Mouse (Mus musculus): Measurements from ENCODE around the gene Mif4gd. TPM values are rescaled to one million over a fixed set of nuclear protein-coding genes. Genes with fewer than 3 reads are reported as not detected.

Mif4gd gene
- total RNA-seq, 1 experiment from 2014 or later: 37.5 TPM

DNA sequence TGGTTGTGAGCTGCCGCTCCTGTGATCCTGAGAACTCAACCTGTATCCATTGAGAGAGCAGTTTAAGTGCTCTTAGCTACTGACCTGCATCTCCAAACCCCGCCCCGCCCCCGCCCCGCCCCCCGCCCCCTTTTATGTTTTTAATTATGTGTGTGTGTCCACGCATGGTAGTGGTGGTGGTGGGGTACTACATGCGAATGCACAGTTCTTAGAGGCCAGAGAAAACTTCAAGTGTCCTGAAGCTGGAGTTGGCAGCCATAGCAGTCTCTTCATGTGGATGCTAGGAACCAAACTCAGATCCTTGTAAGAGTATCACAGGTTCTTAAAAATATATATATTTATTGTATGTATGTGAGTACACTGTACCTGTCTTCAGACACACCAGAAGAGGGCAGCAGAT is 22.7 kb upstream of the Mif4gd start:
- ATAC-seq (replicated peaks; ENCODE audit: insufficient number of reproducible peaks, low FRiP score, low TSS enrichment, poor library complexity, severe bottlenecking): no peak

DNA sequence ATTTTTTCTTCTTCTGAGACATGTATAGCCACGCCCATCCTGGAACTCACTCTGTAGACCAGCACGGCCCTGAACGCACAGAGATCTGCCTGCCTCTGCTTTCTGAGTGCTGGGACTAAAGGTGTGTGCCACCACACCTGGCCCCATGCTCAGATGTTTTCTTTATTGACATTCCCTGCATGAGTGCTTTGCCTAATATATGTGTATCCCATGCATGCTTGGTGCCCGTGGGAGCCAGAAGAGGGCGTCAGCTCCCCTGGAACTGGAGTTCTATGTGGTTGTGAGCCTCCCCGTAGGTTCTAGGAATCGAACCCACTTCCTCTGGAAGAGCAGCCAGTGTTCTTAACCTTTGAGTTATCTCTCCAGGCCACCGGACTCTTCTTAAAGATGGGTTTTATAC is 22.3 kb upstream of the Mif4gd start:
- ATAC-seq (replicated peaks; ENCODE audit: insufficient number of reproducible peaks, low FRiP score, low TSS enrichment, poor library complexity, severe bottlenecking): no peak

DNA sequence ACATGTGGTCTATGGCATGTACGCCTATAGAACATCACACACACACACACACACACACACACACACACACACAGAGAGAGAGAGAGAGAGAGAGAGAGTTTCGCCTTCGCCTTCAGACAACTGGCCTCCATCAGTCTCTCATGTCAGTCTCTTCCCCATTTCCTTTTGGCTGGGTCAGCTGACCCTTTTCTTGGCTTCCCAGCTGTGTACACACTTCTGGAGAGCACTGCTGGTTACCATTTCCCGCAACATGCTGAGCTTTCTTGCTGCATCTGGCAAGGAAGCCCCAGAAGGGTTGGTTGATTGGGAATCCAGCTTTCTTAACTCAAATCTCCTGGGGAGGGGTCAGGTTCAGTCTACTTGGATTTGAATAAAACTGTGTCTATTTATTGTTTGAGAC is 21.3 kb upstream of the Mif4gd start:
- no peak for ATAC-seq (replicated peaks; ENCODE audit: insufficient number of reproducible peaks, low FRiP score, low TSS enrichment, poor library complexity, severe bottlenecking)

DNA sequence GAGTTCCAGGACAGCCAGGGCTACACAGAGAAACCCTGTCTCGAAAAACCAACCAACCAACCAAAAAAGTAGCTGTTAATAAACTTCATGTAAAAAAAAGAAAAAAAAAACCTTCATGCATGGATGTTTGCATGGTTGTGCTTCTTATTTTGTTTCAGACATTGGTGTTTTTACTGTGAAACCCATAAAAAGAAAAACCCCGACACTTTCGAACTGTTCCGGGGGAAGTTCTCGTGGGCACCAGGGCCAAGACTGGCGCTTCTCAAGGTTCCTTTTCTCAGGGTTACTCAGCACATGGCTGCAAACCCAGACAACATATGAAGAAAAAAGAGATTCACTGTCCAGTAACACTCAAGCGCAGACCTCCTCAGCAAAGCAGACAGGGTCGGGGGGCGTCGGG is 20.1 kb upstream of the Mif4gd start:
- no peak for ATAC-seq (replicated peaks; ENCODE audit: insufficient number of reproducible peaks, low FRiP score, low TSS enrichment, poor library complexity, severe bottlenecking)

DNA sequence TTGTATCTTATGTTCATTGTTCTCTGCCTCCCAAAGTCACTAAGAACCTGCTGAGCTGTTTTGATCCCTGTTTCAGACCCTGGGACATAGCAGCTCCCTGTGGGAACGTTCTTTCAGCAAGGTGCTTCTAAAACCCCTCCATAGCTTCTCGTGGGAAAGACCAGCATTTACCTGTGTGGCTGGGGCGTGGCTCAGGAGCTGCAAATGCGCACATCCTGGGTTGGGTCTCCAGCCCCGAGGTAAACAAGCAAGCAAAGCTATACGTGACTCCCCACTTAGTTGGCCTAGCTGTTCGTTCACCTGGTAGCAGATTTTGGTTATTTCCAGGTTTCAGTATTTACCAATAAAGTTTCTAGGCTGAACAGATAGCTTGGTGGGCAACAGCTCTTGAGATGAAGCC is 19.5 kb upstream of the Mif4gd start:
- no peak for ATAC-seq (replicated peaks; ENCODE audit: insufficient number of reproducible peaks, low FRiP score, low TSS enrichment, poor library complexity, severe bottlenecking)

DNA sequence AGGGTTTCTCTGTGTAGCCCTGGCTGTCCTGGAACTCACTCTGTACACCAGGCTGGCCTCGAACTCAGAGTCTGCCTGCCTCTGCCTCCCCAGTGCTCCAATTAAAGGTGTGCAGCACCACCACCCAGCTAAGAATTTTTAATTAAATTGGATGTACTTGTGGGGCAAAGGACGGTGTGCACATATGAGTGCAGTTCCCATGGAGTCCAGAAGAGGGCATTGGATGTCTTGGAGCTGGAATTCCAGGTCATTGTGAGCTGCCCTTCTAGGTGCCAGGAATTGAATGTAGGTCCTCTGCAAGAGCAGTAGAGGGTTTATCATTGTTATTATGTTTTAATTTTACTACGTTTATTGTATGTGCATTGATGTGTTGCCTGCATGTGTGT is 18.7 kb upstream of the Mif4gd start:
- no peak for ATAC-seq (replicated peaks; ENCODE audit: insufficient number of reproducible peaks, low FRiP score, low TSS enrichment, poor library complexity, severe bottlenecking)

DNA sequence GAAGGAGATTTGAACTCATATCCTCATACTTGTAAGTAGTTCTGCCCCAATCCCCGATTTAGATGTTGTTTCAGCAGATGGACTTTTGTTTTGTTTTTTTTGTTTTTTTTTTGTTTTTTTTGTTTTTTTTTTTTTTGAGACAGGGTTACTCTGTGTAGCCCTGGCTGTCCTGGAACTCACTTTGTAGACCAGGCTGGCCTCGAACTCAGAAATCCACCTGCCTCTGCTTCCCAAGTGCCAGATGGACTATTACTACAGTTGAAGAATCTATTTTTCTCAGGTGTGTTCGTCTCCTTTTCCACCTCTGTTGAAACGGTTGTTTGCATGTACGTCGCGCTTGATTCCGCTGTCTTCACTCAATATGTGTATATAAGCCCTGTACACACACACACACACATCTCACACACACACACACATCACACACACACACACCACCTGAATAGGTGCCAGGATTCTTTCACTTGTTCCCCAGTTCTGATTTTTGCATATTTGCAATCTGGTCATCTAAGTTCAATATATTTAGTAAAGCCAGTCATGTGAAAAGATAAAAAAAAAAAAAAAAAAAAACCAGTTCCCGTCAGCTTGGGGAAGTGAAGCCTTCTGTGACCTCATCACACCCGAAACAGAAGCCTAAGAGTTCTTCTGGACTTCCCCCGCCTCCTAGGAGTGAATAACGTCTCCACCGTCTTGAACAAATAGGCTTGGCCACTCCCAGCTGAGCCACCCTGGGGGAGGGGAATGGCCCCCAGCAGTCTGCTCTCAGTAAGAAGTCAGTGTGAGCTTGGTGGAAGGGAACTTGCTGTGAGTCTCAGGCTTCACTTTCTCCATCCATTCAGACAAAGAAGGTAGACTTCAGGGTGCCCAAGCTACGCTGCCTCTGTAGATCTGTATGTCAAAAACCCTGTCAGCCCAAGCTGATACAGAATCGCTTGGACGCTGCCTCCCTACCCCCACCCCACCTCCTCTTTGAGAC is 18.0 kb upstream of the Mif4gd start:
- peak; percentile 76 for ATAC-seq (replicated peaks; ENCODE audit: insufficient number of reproducible peaks, low FRiP score, low TSS enrichment, poor library complexity, severe bottlenecking)

DNA sequence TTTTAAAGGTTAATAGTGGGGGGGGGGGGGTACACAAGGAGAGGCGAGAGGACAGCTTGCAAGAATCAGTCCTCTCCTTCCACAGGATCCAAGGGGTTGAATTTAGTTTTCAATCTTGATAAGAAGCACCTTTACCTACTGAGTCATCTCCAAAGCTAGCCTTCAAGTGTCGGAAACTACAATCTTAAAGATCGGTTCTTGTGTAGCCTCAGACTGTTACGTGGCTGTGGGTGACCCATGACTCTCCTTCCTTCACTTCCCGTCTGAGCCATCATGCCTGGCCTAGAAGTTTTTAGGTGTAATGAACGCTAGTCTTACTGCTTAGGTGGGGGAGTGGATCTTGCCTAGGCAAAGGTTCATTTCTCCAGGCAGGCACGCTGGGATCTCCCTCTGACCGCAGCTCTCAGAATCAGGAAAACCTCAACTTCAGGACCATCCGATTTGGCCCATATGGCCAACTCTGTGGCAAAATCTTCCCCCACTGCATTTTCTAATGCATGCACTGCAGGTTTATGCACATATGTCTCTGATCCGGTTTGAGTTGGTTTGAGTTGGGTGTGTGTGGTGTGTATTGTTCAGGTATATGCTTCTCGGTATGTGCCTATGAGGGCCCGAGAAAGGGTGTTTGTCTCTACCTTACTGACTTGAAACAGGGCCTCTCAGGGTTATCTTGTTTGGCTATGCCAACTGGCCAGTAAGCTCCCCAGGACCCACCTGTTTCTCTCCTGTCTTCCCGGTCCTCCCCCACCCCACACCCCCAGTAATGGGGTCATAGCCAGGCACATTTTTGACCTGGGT is 17.2 kb upstream of the Mif4gd start:
- no peak for ATAC-seq (replicated peaks; ENCODE audit: insufficient number of reproducible peaks, low FRiP score, low TSS enrichment, poor library complexity, severe bottlenecking)

DNA sequence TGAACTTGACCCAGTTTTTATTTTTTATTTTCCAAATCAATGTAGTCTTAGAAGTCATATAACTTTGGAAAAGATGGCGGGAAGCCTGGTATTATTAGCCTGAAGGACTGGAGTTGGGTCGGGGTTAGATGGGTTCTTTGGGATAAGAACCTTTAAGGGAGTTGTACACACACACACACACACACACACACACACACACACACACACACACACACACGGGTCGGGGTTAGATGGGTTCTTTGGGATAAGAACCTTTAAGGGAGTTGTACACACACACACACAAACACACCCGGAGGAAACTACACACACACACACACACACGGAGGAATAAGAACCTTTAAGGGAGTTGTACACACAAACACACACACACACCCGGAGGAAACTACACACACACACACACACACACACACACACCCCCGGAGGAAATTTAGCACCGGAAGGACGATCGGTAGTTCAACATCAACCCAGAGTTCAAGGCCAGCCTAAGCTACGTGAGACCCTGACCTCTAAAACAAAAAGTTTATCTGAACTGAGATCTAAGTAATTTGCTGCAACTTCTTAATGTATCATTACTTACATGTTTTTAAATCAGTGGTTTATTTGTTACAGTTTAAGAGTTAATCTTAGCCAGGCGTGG is 15.8 kb upstream of the Mif4gd start:
- no peak for ATAC-seq (replicated peaks; ENCODE audit: insufficient number of reproducible peaks, low FRiP score, low TSS enrichment, poor library complexity, severe bottlenecking)

DNA sequence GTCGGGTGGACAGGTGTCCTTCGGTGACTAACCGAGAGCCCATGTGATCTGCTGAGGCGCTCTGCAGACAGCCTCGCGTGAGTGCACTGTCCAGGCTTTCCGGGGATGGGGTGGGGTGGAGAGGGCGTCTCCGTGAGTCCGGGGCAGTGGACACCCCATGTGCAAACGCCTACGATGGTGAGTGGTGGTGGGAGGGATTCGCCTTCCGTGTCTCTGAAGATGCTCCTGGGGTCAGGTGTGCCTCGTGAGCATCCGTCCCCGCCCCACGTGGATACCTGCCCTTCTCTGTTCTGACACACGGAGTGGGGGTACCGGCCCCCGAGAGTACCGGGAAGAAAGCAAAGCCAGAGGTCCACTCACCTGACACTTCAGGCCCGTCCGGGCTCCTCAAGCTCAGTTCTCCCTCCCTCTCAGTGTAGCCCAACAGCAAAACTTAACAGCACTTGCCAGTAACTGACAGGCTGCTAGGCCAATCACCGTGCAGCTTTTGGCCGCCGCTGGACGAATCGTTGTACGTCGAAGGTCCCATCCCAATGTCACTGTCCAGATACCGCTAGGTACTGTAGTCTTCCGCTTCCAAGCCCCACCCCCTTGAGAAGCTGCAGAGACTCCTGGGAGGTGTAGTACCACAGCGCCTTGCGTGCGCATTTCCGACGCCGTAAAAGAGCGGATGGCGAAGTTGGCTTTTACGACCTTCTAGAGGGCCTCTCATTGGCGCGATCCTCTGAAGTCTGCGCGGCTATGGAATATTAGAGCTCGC is 15.1 kb upstream of the Mif4gd start, which contains the start of gene Slc25a19:
TSS of gene Slc25a19 (minus strand) at position 591 of the 760 bp plus-strand sequence.
- ATAC-seq (replicated peaks; ENCODE audit: insufficient number of reproducible peaks, low FRiP score, low TSS enrichment, poor library complexity, severe bottlenecking): peak; percentile 91

DNA sequence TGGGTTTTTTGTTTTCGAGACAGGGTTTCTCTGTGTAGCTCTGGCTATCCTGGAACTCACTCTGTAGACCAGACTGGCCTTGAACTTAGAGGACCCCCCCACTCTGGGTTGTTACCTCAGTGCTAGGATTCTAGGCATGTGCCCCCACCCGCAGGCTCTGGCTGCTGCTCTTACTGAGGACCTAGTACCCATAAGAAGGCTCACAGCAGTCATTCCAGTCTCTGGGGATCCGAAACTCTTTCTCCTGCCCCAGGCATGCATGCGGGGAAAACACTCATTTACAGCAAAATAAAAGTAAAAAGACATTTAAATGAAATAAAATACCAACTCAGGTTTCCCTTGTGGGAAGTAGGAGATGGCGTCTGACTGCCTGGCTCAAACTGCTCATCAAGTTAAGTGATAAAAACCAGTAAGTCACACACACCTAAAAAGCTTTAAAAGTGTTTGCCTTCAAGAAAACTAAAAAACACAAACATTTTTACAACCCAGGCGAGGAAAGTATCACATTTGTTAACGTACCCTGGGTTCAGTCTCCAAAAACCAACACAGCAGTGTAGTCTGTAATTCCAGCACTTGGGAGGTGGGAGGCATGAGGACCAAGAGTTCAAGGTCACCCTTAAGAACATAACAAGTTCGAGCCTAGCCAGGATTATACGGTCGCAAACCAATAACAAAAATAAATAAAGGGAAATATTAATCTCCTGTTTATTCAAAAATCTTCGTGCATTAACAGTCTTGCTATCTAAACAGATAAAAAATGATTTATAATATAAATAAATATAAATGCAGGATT is 14.3 kb upstream of the Mif4gd start:
- no peak for ATAC-seq (replicated peaks; ENCODE audit: insufficient number of reproducible peaks, low FRiP score, low TSS enrichment, poor library complexity, severe bottlenecking)

DNA sequence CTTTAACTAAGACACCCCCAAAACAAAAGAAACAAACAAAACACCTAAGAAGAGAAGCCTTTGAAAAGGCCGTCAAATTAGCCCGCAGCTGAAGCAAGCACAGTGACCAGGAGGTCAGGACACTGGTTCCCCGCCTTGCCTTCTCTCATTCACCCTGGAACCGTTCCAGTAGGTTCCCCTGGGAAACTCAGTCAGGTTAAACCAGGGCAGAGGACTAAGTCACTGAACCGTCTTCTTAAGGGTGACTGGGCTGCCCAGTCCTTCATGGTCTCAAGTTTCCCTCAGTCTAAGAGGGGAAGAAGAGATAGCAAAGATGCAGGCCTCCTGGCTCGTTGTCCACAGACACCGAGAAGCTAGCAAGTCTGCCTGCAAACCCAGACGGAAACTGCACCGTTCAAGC is 13.1 kb upstream of the Mif4gd start:
- ATAC-seq (replicated peaks; ENCODE audit: insufficient number of reproducible peaks, low FRiP score, low TSS enrichment, poor library complexity, severe bottlenecking): no peak

DNA sequence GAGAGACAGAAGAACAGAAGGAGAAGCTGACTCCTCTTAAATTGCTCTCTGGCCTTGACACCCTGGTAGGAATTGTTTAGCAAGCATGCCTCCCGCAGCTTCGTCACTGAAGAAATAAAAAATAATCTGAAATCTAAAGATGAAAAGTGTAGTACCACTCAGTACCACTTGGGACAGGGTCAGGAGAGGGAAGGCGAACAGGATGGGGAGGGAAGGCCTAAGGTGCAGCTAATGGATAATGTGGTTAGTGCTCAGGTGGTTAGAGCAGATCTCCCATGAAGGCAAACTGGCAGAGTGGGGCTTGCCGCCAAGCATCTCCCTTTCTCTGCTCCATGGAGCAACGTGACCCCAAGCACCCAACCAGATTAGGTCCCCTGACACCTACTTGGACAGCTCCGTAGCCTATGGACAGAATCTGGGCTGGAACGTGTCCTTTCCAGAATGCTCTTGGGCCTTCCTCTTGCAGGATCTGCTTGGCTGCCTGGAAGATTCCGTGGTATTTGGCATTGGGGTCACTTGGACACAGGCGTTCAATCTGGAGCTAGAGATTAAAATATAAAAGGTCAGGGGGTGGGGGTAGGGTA is 10.8 kb upstream of the Mif4gd start:
- ATAC-seq (replicated peaks; ENCODE audit: insufficient number of reproducible peaks, low FRiP score, low TSS enrichment, poor library complexity, severe bottlenecking): no peak

DNA sequence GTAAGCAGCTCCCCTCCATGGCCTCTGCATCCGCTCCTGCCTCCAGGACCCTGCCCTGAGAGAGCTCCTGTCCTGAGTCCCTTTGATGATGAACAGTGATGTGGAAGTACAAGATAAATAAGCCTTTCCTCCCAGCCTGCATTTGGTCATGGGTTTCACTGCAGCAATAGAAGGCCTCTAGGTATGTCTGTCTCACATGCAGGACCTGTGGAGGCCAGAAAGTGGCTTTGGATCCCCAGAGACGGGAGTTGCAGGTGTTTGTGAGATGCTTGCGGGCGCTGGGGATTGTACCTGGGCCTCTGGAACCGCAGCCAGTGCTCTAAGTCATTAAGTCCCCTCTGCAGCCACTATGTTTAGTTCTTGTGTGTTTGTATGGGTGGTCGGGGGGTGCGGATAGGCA is 7.2 kb upstream of the Mif4gd start:
- no peak for ATAC-seq (replicated peaks; ENCODE audit: insufficient number of reproducible peaks, low FRiP score, low TSS enrichment, poor library complexity, severe bottlenecking)

DNA sequence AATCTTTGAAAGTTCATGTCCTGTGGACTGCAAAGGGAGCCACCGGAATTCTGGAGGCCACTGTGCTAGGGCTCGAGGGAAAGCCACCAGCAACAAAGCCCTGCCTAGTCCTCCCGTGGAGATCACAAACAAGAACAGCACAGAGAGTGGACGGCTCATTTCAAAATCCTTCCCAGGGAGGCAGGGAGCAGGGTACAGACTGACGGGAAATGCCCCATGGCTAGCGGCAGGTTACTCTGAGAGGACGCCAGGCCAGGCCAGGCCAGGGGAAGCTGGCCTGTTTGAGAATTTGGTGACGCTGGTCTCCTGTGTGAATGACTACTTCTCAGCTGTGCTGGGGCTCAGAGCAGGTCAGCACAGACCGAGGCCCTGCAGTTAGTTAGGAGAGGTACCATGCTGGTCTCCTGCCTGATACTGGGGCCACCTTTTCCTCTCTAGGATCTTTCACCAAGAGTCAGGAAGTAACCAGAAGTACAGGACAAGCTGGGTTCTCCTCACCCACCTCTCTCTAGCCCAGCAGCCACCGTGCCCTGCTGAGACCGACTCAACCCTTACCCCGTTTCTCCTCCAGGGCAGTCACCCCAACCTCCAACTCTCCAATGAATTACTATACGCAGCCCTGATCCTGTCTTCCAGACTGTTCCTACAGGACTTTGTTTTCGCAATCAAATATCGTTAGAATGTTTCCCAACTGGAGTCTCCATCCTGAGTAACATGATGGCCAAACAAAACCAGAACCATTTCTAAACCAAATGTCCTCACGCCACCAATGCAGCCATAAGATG is 6.2 kb upstream of the Mif4gd start:
- ATAC-seq (replicated peaks; ENCODE audit: insufficient number of reproducible peaks, low FRiP score, low TSS enrichment, poor library complexity, severe bottlenecking): no peak

DNA sequence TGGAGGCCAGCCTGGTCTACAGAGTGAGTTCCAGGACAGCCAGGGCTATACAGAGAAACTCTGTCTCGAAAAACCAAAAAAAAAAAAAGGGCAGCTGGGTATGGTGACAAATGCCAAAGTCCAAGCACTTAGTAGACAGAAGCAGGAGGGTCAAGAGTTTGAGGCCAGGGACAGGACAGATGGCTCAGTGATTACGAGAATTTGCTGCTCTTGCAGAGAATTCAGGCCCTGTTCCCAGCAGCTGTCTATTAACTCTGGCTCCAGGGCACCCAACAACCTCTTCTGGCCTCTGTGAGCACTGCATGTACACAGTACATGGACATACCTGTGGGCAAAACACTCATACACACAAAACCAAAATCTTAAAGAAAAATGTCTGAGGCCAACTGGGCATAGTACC is 5.2 kb upstream of the Mif4gd start:
- ATAC-seq (replicated peaks; ENCODE audit: insufficient number of reproducible peaks, low FRiP score, low TSS enrichment, poor library complexity, severe bottlenecking): no peak

DNA sequence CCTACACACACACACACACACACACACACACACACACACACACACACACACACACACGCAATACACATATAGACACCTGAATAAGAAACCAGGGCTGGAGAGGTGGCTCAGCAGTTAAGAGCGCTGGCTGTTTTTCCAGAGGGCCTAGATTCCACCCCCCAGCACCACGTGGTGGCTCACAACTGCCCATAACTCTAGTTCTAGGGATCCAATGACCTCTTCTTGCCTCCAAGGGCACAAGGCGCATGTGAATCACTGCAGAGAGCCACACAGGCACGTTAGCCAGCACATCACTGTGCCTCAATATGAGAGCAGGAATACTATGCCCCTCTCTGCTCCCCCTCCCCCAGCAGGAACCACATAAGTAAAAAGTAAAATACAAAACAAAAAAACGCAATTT is 4.1 kb upstream of the Mif4gd start:
- ATAC-seq (replicated peaks; ENCODE audit: insufficient number of reproducible peaks, low FRiP score, low TSS enrichment, poor library complexity, severe bottlenecking): no peak
